Mouse (Mus musculus): ENCODE measurements around the gene 9930022D16Rik. TPM values are rescaled to one million over a fixed set of nuclear protein-coding genes. Genes with fewer than 3 reads are reported as not detected.

Gene 9930022D16Rik
- polyA plus RNA-seq, 1 experiment from 2014 or later: not detected

DNA sequence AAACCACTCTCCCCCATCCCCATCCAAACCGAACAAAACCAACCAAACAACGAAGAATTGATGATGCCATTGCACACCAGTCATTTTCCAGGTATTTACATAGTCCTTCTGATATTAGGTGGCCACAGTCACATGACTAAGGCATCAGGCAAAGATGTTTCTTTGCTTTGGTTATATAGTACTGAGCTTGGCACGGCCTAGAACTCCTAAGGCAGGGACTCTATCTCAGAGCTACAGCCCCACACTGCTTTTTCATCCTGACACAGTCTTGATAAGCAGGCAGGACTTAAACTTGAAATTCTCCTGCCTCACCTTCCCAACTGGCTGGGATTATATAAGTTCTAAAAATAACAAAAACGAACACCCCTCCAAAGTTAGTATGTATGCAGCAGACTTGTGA, 51.4 kb downstream of the 9930022D16Rik start:
- H3K4me3 ChIP-seq (ENCODE audit: low read length): no peak overlapping the region
- H3K36me3 ChIP-seq (ENCODE audit: control insufficient read depth, insufficient read depth, low read length): no peaks in the 10 kb centered on the region
- H3K9ac ChIP-seq (ENCODE audit: low read length): no peak overlapping the region
- 87% methylated on average over 4 of the region's 4 CpGs for WGBS
- H3K4me2 ChIP-seq (ENCODE audit: low read depth, low read length): no peak overlapping the region
- no peaks in the 10 kb centered on the region; the same call in 1 of the 2 replicates for H3K4me1 ChIP-seq (replicated peaks; ENCODE audit: control insufficient read depth, insufficient read depth, low read length)
- no peaks in the 10 kb centered on the region for H3K9me3 ChIP-seq (ENCODE audit: control insufficient read depth, low read length)
- no peak for ATAC-seq (ENCODE audit: low read depth)
- no peak overlapping the region for H3K27ac ChIP-seq (ENCODE audit: low read length)
- H3K27me3 ChIP-seq (ENCODE audit: control insufficient read depth, insufficient read depth, low read depth, low read length): no peaks in the 10 kb centered on the region

DNA sequence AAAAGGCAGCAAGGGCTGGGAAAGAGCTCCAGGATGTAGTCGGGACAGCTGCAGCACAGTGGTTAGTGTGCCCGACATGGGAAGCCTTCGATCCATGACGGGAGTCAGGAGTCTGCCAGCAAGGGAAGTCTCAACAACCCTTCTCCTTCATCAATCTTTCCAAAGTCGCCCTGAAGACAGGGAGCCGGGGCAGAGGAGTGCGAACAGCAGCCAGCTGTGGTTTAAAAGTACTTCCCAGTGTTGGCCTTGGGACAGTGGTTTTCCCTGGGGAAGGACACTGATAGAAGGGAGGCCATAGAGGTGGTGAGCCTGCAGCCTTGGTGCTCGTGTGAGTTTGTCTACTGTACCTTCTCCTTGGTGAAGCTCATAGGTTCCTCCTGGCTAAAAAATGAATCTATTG, 53.3 kb downstream of the 9930022D16Rik start:
- H3K4me3 ChIP-seq (ENCODE audit: low read length): no peak overlapping the region
- H3K9me3 ChIP-seq (ENCODE audit: control insufficient read depth, low read length): no peaks in the 10 kb centered on the region
- H3K9ac ChIP-seq (ENCODE audit: low read length): no peak overlapping the region
- no peaks in the 10 kb centered on the region; the same call in 1 of the 2 replicates for H3K27me3 ChIP-seq (ENCODE audit: control insufficient read depth, insufficient read depth, low read depth, low read length)
- ATAC-seq (ENCODE audit: low read depth): no peak
- 31% methylated on average over 8 of the region's 8 CpGs for WGBS
- no peaks in the 10 kb centered on the region for H3K36me3 ChIP-seq (ENCODE audit: control insufficient read depth, insufficient read depth, low read length)
- no peak overlapping the region for H3K4me2 ChIP-seq (ENCODE audit: low read depth, low read length)
- peaks cover 9% of the 10 kb centered on the region; the same call in 1 of the 2 replicates for H3K4me1 ChIP-seq (replicated peaks; ENCODE audit: control insufficient read depth, insufficient read depth, low read length)
- no peak overlapping the region for H3K27ac ChIP-seq (ENCODE audit: low read length)

DNA sequence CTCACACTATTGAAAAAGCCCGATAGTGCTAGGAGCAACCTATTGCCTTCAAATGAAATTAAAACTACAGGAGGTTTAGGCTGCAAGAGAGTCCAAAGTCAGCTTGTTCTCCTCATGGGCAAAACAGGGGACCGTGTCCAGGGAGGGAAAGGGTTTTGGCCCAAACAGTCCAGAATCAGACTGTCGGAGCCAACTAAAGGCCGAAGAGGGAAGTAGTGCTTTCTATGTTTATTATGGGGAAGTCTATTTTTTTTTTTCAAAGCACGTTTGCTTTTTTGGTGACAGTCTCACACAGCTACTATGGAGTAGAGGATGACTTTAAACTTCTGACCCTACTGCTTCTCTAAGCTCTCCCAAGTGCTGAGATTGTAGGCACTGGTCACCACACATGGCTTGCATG, 54.4 kb downstream of the 9930022D16Rik start:
- 53% methylated on average over 5 of the region's 5 CpGs for WGBS
- H3K9me3 ChIP-seq (ENCODE audit: control insufficient read depth, low read length): no peaks in the 10 kb centered on the region
- no peak overlapping the region for H3K4me2 ChIP-seq (ENCODE audit: low read depth, low read length)
- no peak overlapping the region for H3K4me3 ChIP-seq (ENCODE audit: low read length)
- H3K27ac ChIP-seq (ENCODE audit: low read length): no peak overlapping the region
- no peak overlapping the region for H3K9ac ChIP-seq (ENCODE audit: low read length)
- H3K36me3 ChIP-seq (ENCODE audit: control insufficient read depth, insufficient read depth, low read length): no peaks in the 10 kb centered on the region
- no peak for ATAC-seq (ENCODE audit: low read depth)
- H3K27me3 ChIP-seq (ENCODE audit: control insufficient read depth, insufficient read depth, low read depth, low read length): no peaks in the 10 kb centered on the region; the same call in 1 of the 2 replicates
- peaks cover 12% of the 10 kb centered on the region; the same call in 1 of the 2 replicates for H3K4me1 ChIP-seq (replicated peaks; ENCODE audit: control insufficient read depth, insufficient read depth, low read length)

Small RNA genes within 50 kb of the gene (microRNA-seq; reads per million reads assigned to microRNA genes)
- gene Gm25540: not detected

Other genes starting within 250 kb of the 9930022D16Rik start
- gene Rgs9, start 115.8 kb upstream of the 9930022D16Rik start, polyA plus RNA-seq (2015; fragmentation: Nextera tagmentation; extraction: Ambion mirVana): 1.5 and 2.2 TPM in 2 replicates
- gene Gna13, start 51.1 kb upstream of the 9930022D16Rik start, polyA plus RNA-seq (2015; fragmentation: Nextera tagmentation; extraction: Ambion mirVana): 28.3 and 28.9 TPM in 2 replicates
- 40.4 and 44.0 TPM in 2 replicates for gene Amz2, start 12.0 kb downstream of the 9930022D16Rik start, polyA plus RNA-seq (2015; fragmentation: Nextera tagmentation; extraction: Ambion mirVana)
- 4.0 and 4.7 TPM in 2 replicates for gene Arsg, start 59.5 kb downstream of the 9930022D16Rik start, polyA plus RNA-seq (2015; fragmentation: Nextera tagmentation; extraction: Ambion mirVana)
- 3.8 and 4.0 TPM in 2 replicates for gene Slc16a6, start 59.7 kb downstream of the 9930022D16Rik start, polyA plus RNA-seq (2015; fragmentation: Nextera tagmentation; extraction: Ambion mirVana)
- gene Wipi1, start 198.1 kb downstream of the 9930022D16Rik start, polyA plus RNA-seq (2015; fragmentation: Nextera tagmentation; extraction: Ambion mirVana): 44.2 and 46.4 TPM in 2 replicates
- 393 and 407 TPM in 2 replicates for gene Prkar1a, start 235.5 kb downstream of the 9930022D16Rik start, polyA plus RNA-seq (2015; fragmentation: Nextera tagmentation; extraction: Ambion mirVana)

Measured in lung, embryonic 16.5 days (tissue).